Mouse (Mus musculus): ENCODE results near the gene Elavl1.
A peak's percentile ranks its signal among the peaks of the same experiment; 100 is the strongest.

- TF ChIP-seq CTCF (IDR thresholded peaks at IDR 0.05; ENCODE audit: low read depth) (peak; percentile 93), EP300 (IDR thresholded peaks at IDR 0.05; ENCODE audit: low read depth) (no peak)
Observed at GRCm38 (mm10) chr8:4250306-4250970, 74.8 kb downstream of the Elavl1 start.
